Mouse (Mus musculus): ENCODE data around the gene Clca4b.
"Not testable (repeated sequence)": the region's sequence is repeated elsewhere in the genome, so short reads cannot be mapped to it uniquely, and the experiment has no call there.

DNA sequence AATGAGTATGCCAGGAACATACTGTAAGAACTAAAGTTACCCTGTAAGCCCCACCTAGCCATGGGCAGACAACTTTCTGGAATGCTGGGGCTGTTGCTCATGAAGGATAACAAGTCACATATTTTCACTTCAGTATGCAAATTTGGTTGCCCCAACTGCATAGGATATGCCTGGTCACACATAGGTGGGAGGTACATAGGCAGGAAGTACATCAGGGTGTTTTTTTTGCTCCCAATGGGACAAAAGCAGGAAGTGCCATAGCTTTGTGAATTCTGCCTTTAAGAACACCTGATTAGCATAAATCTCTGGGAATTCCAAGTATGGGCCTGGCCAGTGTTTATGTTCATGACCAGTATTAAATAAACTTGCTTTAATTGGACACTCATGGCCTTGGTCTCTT, 1.3 kb upstream of the Clca4b start:
- not testable (repeated sequence) for TF ChIP-seq EP300 (IDR thresholded peaks at IDR 0.05; ENCODE audit: low read depth in 1 of 2, low read length in 2 of 2); CTCF (IDR thresholded peaks at IDR 0.05 in 2 of 3, conservative IDR thresholded peaks at IDR 0.05 in 1 of 3; ENCODE audit: control insufficient read depth in 1 of 3, insufficient read depth in 1 of 3, low read depth in 2 of 3, low read length in 3 of 3, poor library complexity in 1 of 3, severe bottlenecking in 1 of 3); BHLHE40 (IDR thresholded peaks at IDR 0.05; ENCODE audit: borderline replicate concordance, low read depth, low read length); ZMIZ1 (IDR thresholded peaks at IDR 0.05; ENCODE audit: low read depth, low read length); MXI1 (IDR thresholded peaks at IDR 0.05; ENCODE audit: low read depth, low read length); TCF12 (IDR thresholded peaks at IDR 0.05; ENCODE audit: low read depth, low read length); POLR2A (IDR thresholded peaks at IDR 0.05; ENCODE audit: control insufficient read depth in 1 of 2, insufficient read depth in 1 of 2, low read depth in 1 of 2, low read length in 2 of 2, poor library complexity in 1 of 2); RAD21 (IDR thresholded peaks at IDR 0.05; ENCODE audit: low read depth, low read length); POLR2AphosphoS2 (IDR thresholded peaks at IDR 0.05; ENCODE audit: low read length); SMC3 (IDR thresholded peaks at IDR 0.05; ENCODE audit: low read depth, low read length); E2F4 (IDR thresholded peaks at IDR 0.05; ENCODE audit: borderline replicate concordance, low read depth, low read length)
- TF ChIP-seq ZNF384 (IDR thresholded peaks at IDR 0.05; ENCODE audit: low read depth, low read length): peak; percentile 33; the same call in 1 of the 2 replicates
